Comparison of ENCODE assay signal across 28 mouse cellular contexts in genomic region chr1:88825215-88825614, GRCm38 (mm10).
A peak's percentile ranks its signal among the peaks of the same experiment; 100 is the strongest.
DNase-seq lines count a peak whose midpoint lies in the region; ATAC-seq and TF ChIP-seq lines count a peak whose summit lies in the region.
"Had no signal": no experiment of that assay in that cellular context is flagged by ENCODE, and none has a peak within 500 bp of the region (broad histone marks: within the 10 kb centered on the region; RNA-seq: fewer than 3 reads in every experiment).

No protein-coding gene starts in this region.

- 73% methylated on average over 4 of the region's 4 CpGs for WGBS in liver, postnatal 0 days (ENCODE audit: insufficient replicate concordance)

- no peak for TF ChIP-seq EP300 in liver, postnatal 0 days (IDR thresholded peaks at IDR 0.05; ENCODE audit: low read depth)

- peak; percentile 11 to 27 for DNase-seq in frontal cortex, adult 2 months (ENCODE audit: extremely low spot score in 1 of 2, low spot score in 1 of 2)
- DNase-seq in frontal cortex, postnatal 25 days (ENCODE audit: low spot score in 2 of 2): no peak
- peak; percentile 5 to 8 for DNase-seq in left cerebral cortex, postnatal 36 days (ENCODE audit: low spot score in 2 of 2)
- DNase-seq in left cerebral cortex, adult 9 months (ENCODE audit: low spot score in 2 of 2): no peak
- DNase-seq in right cerebral cortex, adult 18-20 months: peak; percentile 11
- DNase-seq in right cerebral cortex, postnatal 25 days: peak; percentile 7
- DNase-seq in kidney, adult 9 months: no peak
- DNase-seq in liver, postnatal 0 days: no peak
- DNase-seq: adrenal gland, postnatal 10 days; adrenal gland, postnatal 36 days; B cell, adult 2 months; cerebellum, adult 11 months; cerebellum, adult 2 months; cerebellum, adult 9-11 months; cerebellum, postnatal 25 days; forebrain, postnatal 0 days; gastrocnemius, adult 2 months; gastrocnemius, postnatal 14 days; heart, adult 11 months had no signal

- TF ChIP-seq CTCF in liver, postnatal 0 days (IDR thresholded peaks at IDR 0.05; ENCODE audit: low read depth): no peak

- no peak overlapping the region for H3K27ac ChIP-seq in liver, postnatal 0 days (ENCODE audit: low read depth)
- H3K27ac ChIP-seq: embryonic facial prominence, embryonic 12.5 days; embryonic facial prominence, embryonic 15.5 days; gastrocnemius, adult 2 months; hindbrain, embryonic 10.5 days; hindbrain, embryonic 13.5 days had no signal

- H3K9ac ChIP-seq in liver, postnatal 0 days (replicated peaks): no peak overlapping the region
- H3K9ac ChIP-seq: embryonic facial prominence, embryonic 12.5 days; embryonic facial prominence, embryonic 15.5 days; forebrain, postnatal 0 days; hindbrain, embryonic 13.5 days had no signal

- no peaks in the 10 kb centered on the region for H3K36me3 ChIP-seq in liver, postnatal 0 days (replicated peaks; ENCODE audit: insufficient read depth, low read length)
- H3K36me3 ChIP-seq: embryonic facial prominence, embryonic 12.5 days; embryonic facial prominence, embryonic 15.5 days; G1E; hindbrain, embryonic 10.5 days; hindbrain, embryonic 13.5 days had no signal

- no peak overlapping the region for H3K4me3 ChIP-seq in liver, postnatal 0 days (ENCODE audit: low read depth, low read length)
- H3K4me3 ChIP-seq: embryonic facial prominence, embryonic 12.5 days; embryonic facial prominence, embryonic 15.5 days; gastrocnemius, adult 2 months; hindbrain, embryonic 10.5 days; hindbrain, embryonic 13.5 days had no signal

- no peak for ATAC-seq in liver, postnatal 0 days
- ATAC-seq: forebrain, embryonic 14.5 days; forebrain, postnatal 0 days; hindbrain, embryonic 16.5 days; Patski had no signal

- no peak overlapping the region for H3K4me2 ChIP-seq in liver, postnatal 0 days (ENCODE audit: low read depth, low read length)
- H3K4me2 ChIP-seq: embryonic facial prominence, embryonic 12.5 days; embryonic facial prominence, embryonic 15.5 days; heart, embryonic 11.5 days; hindbrain, embryonic 13.5 days had no signal

- H3K4me1 ChIP-seq in liver, postnatal 0 days (ENCODE audit: insufficient read depth): no peaks in the 10 kb centered on the region
- H3K4me1 ChIP-seq: embryonic facial prominence, embryonic 12.5 days; hindbrain, embryonic 10.5 days; hindbrain, embryonic 13.5 days had no signal

- no peaks in the 10 kb centered on the region for H3K27me3 ChIP-seq in liver, postnatal 0 days (ENCODE audit: insufficient read depth, low read length)
- H3K27me3 ChIP-seq: embryonic facial prominence, embryonic 12.5 days; embryonic facial prominence, embryonic 15.5 days; hindbrain, embryonic 13.5 days; Patski had no signal

- intact Hi-C loops in left cerebral cortex, postnatal 36 days (cut with DNase I): no loop called here

- H3K9me3 ChIP-seq in liver, postnatal 0 days (ENCODE audit: low read length): no peaks in the 10 kb centered on the region
- H3K9me3 ChIP-seq: embryonic facial prominence, embryonic 12.5 days; embryonic facial prominence, embryonic 15.5 days; hindbrain, embryonic 10.5 days; hindbrain, embryonic 13.5 days had no signal

Comparison
In these comparisons a context has a peak if more than half of its experiments do, and no peak if none do; other contexts are left out.
1. DNase-seq: peak in frontal cortex, adult 2 months (2 of 2), left cerebral cortex, postnatal 36 days (2 of 2), right cerebral cortex, adult 18-20 months (single experiment) and right cerebral cortex, postnatal 25 days (single experiment); none in frontal cortex, postnatal 25 days (0 of 2), left cerebral cortex, adult 9 months (0 of 2), kidney, adult 9 months (single experiment) and liver, postnatal 0 days (single experiment).